ENCODE assay signal across 8 mouse cellular contexts in genomic region chr17:29603283-29603682, GRCm38 (mm10). TPM values are rescaled to one million over a fixed set of nuclear protein-coding genes. Genes with fewer than 3 reads are reported as not detected.
DNase-seq lines count a peak whose midpoint lies in the region; ATAC-seq and TF ChIP-seq lines count a peak whose summit lies in the region.

No protein-coding gene starts in this region.

- peak; percentile 59; the same call in 1 of the 2 replicates for TF ChIP-seq CTCF in thymus, adult 2 months (IDR thresholded peaks at IDR 0.05; ENCODE audit: borderline replicate concordance, control insufficient read depth, extremely low read depth, insufficient read depth, low read length, poor library complexity)
- peak; percentile 86 for TF ChIP-seq CTCF in cerebellum, adult 2 months (IDR thresholded peaks at IDR 0.05; ENCODE audit: borderline replicate concordance, insufficient read depth, low read depth, low read length)
- peak; percentile 96 for TF ChIP-seq CTCF in forebrain, postnatal 0 days (IDR thresholded peaks at IDR 0.05; ENCODE audit: low read depth)

- no peak overlapping the region for H3K4me3 ChIP-seq in thymus, adult 2 months (ENCODE audit: control insufficient read depth, insufficient read depth, low read length)
- no peak overlapping the region for H3K4me3 ChIP-seq in cerebellum, adult 2 months (replicated peaks; ENCODE audit: insufficient read depth, low read depth, low read length)
- no peak overlapping the region for H3K4me3 ChIP-seq in forebrain, postnatal 0 days (ENCODE audit: low read depth, low read length)
- H3K4me3 ChIP-seq in limb, embryonic 11.5 days (ENCODE audit: low read depth, low read length) = no peak overlapping the region

- WGBS in thymus, adult 2 months = 34% methylated on average over 6 of the region's 6 CpGs
- 15% methylated on average over 6 of the region's 6 CpGs for WGBS in cerebellum, adult 2 months
- WGBS in forebrain, postnatal 0 days = 23% methylated on average over 6 of the region's 6 CpGs
- 25% methylated on average over 6 of the region's 6 CpGs for WGBS in limb, embryonic 11.5 days

- H3K36me3 ChIP-seq in thymus, adult 2 months (ENCODE audit: control insufficient read depth, insufficient read depth, low read length) = peaks cover 19% of the 10 kb centered on the region
- H3K36me3 ChIP-seq in forebrain, postnatal 0 days (ENCODE audit: insufficient read depth) = peaks cover 42% of the 10 kb centered on the region
- H3K36me3 ChIP-seq in limb, embryonic 11.5 days (ENCODE audit: control insufficient read depth, insufficient read depth, low read length) = peaks cover 5% of the 10 kb centered on the region; the same call in 1 of the 2 replicates

- no peak overlapping the region for H3K27ac ChIP-seq in thymus, adult 2 months (ENCODE audit: control insufficient read depth, insufficient read depth, low read length)
- H3K27ac ChIP-seq in cerebellum, adult 2 months (ENCODE audit: insufficient read depth, low read length) = no peak overlapping the region
- H3K27ac ChIP-seq in forebrain, postnatal 0 days (ENCODE audit: low read depth, low read length) = no peak overlapping the region
- H3K27ac ChIP-seq in limb, embryonic 11.5 days (replicated peaks; ENCODE audit: low read depth, low read length) = no peak overlapping the region

- peaks cover 6% of the 10 kb centered on the region for H3K4me1 ChIP-seq in thymus, adult 2 months (replicated peaks; ENCODE audit: control insufficient read depth, insufficient read depth, low read length)
- H3K4me1 ChIP-seq in cerebellum, adult 2 months (ENCODE audit: control insufficient read depth, insufficient read depth, low read length) = peaks cover 18% of the 10 kb centered on the region
- H3K4me1 ChIP-seq in forebrain, postnatal 0 days (ENCODE audit: insufficient read depth) = no peaks in the 10 kb centered on the region
- no peaks in the 10 kb centered on the region for H3K4me1 ChIP-seq in limb, embryonic 11.5 days (ENCODE audit: control insufficient read depth, insufficient read depth, low read length)

- no peaks in the 10 kb centered on the region for H3K9me3 ChIP-seq in forebrain, postnatal 0 days (ENCODE audit: low read length)
- no peaks in the 10 kb centered on the region for H3K9me3 ChIP-seq in limb, embryonic 11.5 days (ENCODE audit: control insufficient read depth, low read length)

- peak; percentile 87 for ATAC-seq in forebrain, postnatal 0 days
- ATAC-seq in limb, embryonic 11.5 days (ENCODE audit: insufficient number of reproducible peaks, low FRiP score, low TSS enrichment, low read depth) = no peak

- TF ChIP-seq POLR2A in thymus, adult 2 months (IDR thresholded peaks at IDR 0.05; ENCODE audit: control insufficient read depth, extremely low read depth, insufficient read depth, low read length, poor library complexity) = no peak
- no peak for TF ChIP-seq POLR2A in cerebellum, adult 2 months (IDR thresholded peaks at IDR 0.05; ENCODE audit: borderline replicate concordance, insufficient read depth, low read length)

- H3K27me3 ChIP-seq in thymus, adult 2 months (ENCODE audit: control insufficient read depth, insufficient read depth, low read length) = no peaks in the 10 kb centered on the region
- no peaks in the 10 kb centered on the region for H3K27me3 ChIP-seq in cerebellum, adult 2 months (ENCODE audit: control insufficient read depth, insufficient read depth, low read length)
- H3K27me3 ChIP-seq in forebrain, postnatal 0 days (ENCODE audit: insufficient read depth, low read length) = no peaks in the 10 kb centered on the region
- H3K27me3 ChIP-seq in limb, embryonic 11.5 days (ENCODE audit: control insufficient read depth, insufficient read depth, low read length) = no peaks in the 10 kb centered on the region

- DNase-seq in thymus, adult 2 months = peak; percentile 65
- DNase-seq in thymus, adult 18-20 months = no peak
- peak; percentile 73 to 85 for DNase-seq in cerebellum, adult 2 months
- peak; percentile 88 for DNase-seq in forebrain, postnatal 0 days
- DNase-seq in induced T-regulatory cell, adult 2 months (ENCODE audit: low read depth) = peak; percentile 79
- peak; percentile 90 for DNase-seq in limb, embryonic 11.5 days (ENCODE audit: low spot score)
- peak; percentile 76 for DNase-seq in naive thymus-derived CD4-positive, alpha-beta T cell, adult 2 months (ENCODE audit: low read depth)
- peak; percentile 93 for DNase-seq in testis, postnatal 10 days (ENCODE audit: low spot score)

- no peak overlapping the region for H3K4me2 ChIP-seq in forebrain, postnatal 0 days (ENCODE audit: low read depth)
- no peak overlapping the region for H3K4me2 ChIP-seq in limb, embryonic 11.5 days (ENCODE audit: low read depth, severe bottlenecking)

- H3K9ac ChIP-seq in forebrain, postnatal 0 days = no peak overlapping the region
- no peak overlapping the region for H3K9ac ChIP-seq in limb, embryonic 11.5 days (ENCODE audit: low read length)

RNA-seq across cellular contexts. Expression of gene Rnf8, which starts 11.3 kb away (rescaled TPM):
- polyA plus RNA-seq in thymus, adult 2 months (2012; rRNA removed) = 36.8 and 37.2 TPM in 2 replicates
- polyA plus RNA-seq in cerebellum, adult 2 months (2012; rRNA removed) = 66.3 and 72.1 TPM in 2 replicates
- total RNA-seq in forebrain, postnatal 0 days (2014; rRNA removed) = 49.0 and 50.3 TPM in 2 replicates
- 60.2 and 68.8 TPM in 2 replicates for polyA plus RNA-seq in forebrain, postnatal 0 days (2015; fragmentation: Nextera tagmentation; extraction: Ambion mirVana)
- polyA plus RNA-seq in limb, embryonic 11.5 days (2014; fragmentation: Nextera tagmentation; extraction: Ambion mirVana) = 116 TPM in 2 replicates

RNA-seq across cellular contexts. Expression of gene Gm28043, which starts 11.4 kb away (rescaled TPM):
- polyA plus RNA-seq in thymus, adult 2 months (2012; rRNA removed) = 2.2 and 2.3 TPM in 2 replicates
- 3.2 and 4.3 TPM in 2 replicates for polyA plus RNA-seq in cerebellum, adult 2 months (2012; rRNA removed)
- total RNA-seq in forebrain, postnatal 0 days (2014; rRNA removed) = 6.2 and 7.0 TPM in 2 replicates
- polyA plus RNA-seq in forebrain, postnatal 0 days (2015; fragmentation: Nextera tagmentation; extraction: Ambion mirVana) = 1.3 and 2.3 TPM in 2 replicates
- polyA plus RNA-seq in limb, embryonic 11.5 days (2014; fragmentation: Nextera tagmentation; extraction: Ambion mirVana) = 2.9 and 3.1 TPM in 2 replicates

RNA-seq across cellular contexts. Expression of gene Tmem217, which starts 51.1 kb away (rescaled TPM):
- 0.49 and 0.62 TPM in 2 replicates for polyA plus RNA-seq in thymus, adult 2 months (2012; rRNA removed)
- 0.76 and 1.2 TPM in 2 replicates for polyA plus RNA-seq in cerebellum, adult 2 months (2012; rRNA removed)
- not detected in 2 replicates for total RNA-seq in forebrain, postnatal 0 days (2014; rRNA removed)
- polyA plus RNA-seq in forebrain, postnatal 0 days (2015; fragmentation: Nextera tagmentation; extraction: Ambion mirVana) = 0.16 and 0.74 TPM in 2 replicates
- polyA plus RNA-seq in limb, embryonic 11.5 days (2014; fragmentation: Nextera tagmentation; extraction: Ambion mirVana) = 0.43 and 0.55 TPM in 2 replicates

RNA-seq across cellular contexts. Expression of gene Tbc1d22b, which starts 53.7 kb away (rescaled TPM):
- 47.8 and 55.8 TPM in 2 replicates for polyA plus RNA-seq in thymus, adult 2 months (2012; rRNA removed)
- polyA plus RNA-seq in cerebellum, adult 2 months (2012; rRNA removed) = 37.4 and 37.7 TPM in 2 replicates
- 35.5 and 38.8 TPM in 2 replicates for total RNA-seq in forebrain, postnatal 0 days (2014; rRNA removed)
- polyA plus RNA-seq in forebrain, postnatal 0 days (2015; fragmentation: Nextera tagmentation; extraction: Ambion mirVana) = 22.4 and 29.3 TPM in 2 replicates
- polyA plus RNA-seq in limb, embryonic 11.5 days (2014; fragmentation: Nextera tagmentation; extraction: Ambion mirVana) = 19.7 and 20.1 TPM in 2 replicates

RNA-seq across cellular contexts. Expression of gene Gm17657, which starts 53.8 kb away (rescaled TPM):
- not detected in 2 replicates for polyA plus RNA-seq in thymus, adult 2 months (2012; rRNA removed)
- not detected in 2 replicates for polyA plus RNA-seq in cerebellum, adult 2 months (2012; rRNA removed)
- total RNA-seq in forebrain, postnatal 0 days (2014; rRNA removed) = not detected in 2 replicates
- not detected in 2 replicates for polyA plus RNA-seq in forebrain, postnatal 0 days (2015; fragmentation: Nextera tagmentation; extraction: Ambion mirVana)
- not detected in 2 replicates for polyA plus RNA-seq in limb, embryonic 11.5 days (2014; fragmentation: Nextera tagmentation; extraction: Ambion mirVana)

Comparison
In these comparisons a context has a peak if more than half of its experiments do, and no peak if none do; other contexts are left out.
1. DNase-seq: peak in thymus, adult 2 months (single experiment), cerebellum, adult 2 months (2 of 2), forebrain, postnatal 0 days (single experiment), induced T-regulatory cell, adult 2 months (single experiment), limb, embryonic 11.5 days (single experiment), naive thymus-derived CD4-positive, alpha-beta T cell, adult 2 months (single experiment) and testis, postnatal 10 days (single experiment); none in thymus, adult 18-20 months (0 of 2).
2. Peak in every context shown above with its lines, with median percentiles within 50 percentile points of each other: CTCF ChIP-seq.